22 mouse cellular contexts compared by ENCODE assay signal in genomic region chr16:23444231-23444630, GRCm38 (mm10). TPM values are rescaled to one million over a fixed set of nuclear protein-coding genes. Genes with fewer than 3 reads are reported as not detected.
A peak's percentile ranks its signal among the peaks of the same experiment; 100 is the strongest.
DNase-seq lines count a peak whose midpoint lies in the region; ATAC-seq and TF ChIP-seq lines count a peak whose summit lies in the region.
"Had no signal": no experiment of that assay in that cellular context is flagged by ENCODE, and none has a peak within 500 bp of the region (broad histone marks: within the 10 kb centered on the region; RNA-seq: fewer than 3 reads in every experiment).

No protein-coding gene starts in this region.

- ATAC-seq in liver, embryonic 11.5 days (replicated peaks; ENCODE audit: low FRiP score), result no peak
- ATAC-seq in lung, embryonic 16.5 days (ENCODE audit: low read depth), result 0 out of 2 replicates have a peak, but pooled peaks have one; percentile 38
- ATAC-seq: forebrain, embryonic 14.5 days; hindbrain, postnatal 0 days; midbrain, embryonic 15.5 days had no signal

- peak; percentile 41 for DNase-seq in gastrocnemius, postnatal 25 days
- DNase-seq in gastrocnemius, postnatal 36 days, result no peak
- peak; percentile 95 for DNase-seq in liver, adult 2 months (ENCODE audit: extremely low read depth, low read depth, low spot score)
- DNase-seq in liver, embryonic 11.5 days (ENCODE audit: low spot score), result no peak
- DNase-seq in limb, embryonic 10.5 days (ENCODE audit: low spot score), result no peak
- no peak for DNase-seq in urinary bladder, postnatal 10 days (ENCODE audit: low spot score)
- DNase-seq: B cell, adult 2 months; cerebellum, adult 11-12 months; cerebellum, postnatal 25 days; heart, postnatal 4 days; right cerebral cortex, postnatal 4 days; thymus, postnatal 25 days had no signal

- H3K27me3 ChIP-seq in liver, adult 2 months (ENCODE audit: control insufficient read depth, insufficient read depth, low read length), result no peaks in the 10 kb centered on the region
- no peaks in the 10 kb centered on the region for H3K27me3 ChIP-seq in liver, embryonic 11.5 days (replicated peaks; ENCODE audit: control insufficient read depth, insufficient read depth, low read length)
- H3K27me3 ChIP-seq in lung, embryonic 16.5 days (ENCODE audit: control insufficient read depth, insufficient read depth, low read depth, low read length), result no peaks in the 10 kb centered on the region
- no peaks in the 10 kb centered on the region for H3K27me3 ChIP-seq in limb, embryonic 10.5 days (ENCODE audit: low read depth, poor library complexity, severe bottlenecking)
- H3K27me3 ChIP-seq: limb, embryonic 12.5 days; liver, embryonic 15.5 days; midbrain, embryonic 15.5 days had no signal

- H3K79me2 ChIP-seq in liver, adult 2 months (ENCODE audit: control insufficient read depth, insufficient read depth, low read length), result no peaks in the 10 kb centered on the region

- H3K4me1 ChIP-seq in liver, adult 2 months (ENCODE audit: control insufficient read depth, insufficient read depth, low read length), result peaks cover 7% of the 10 kb centered on the region; the same call in 1 of the 2 replicates
- no peaks in the 10 kb centered on the region for H3K4me1 ChIP-seq in liver, embryonic 11.5 days (replicated peaks; ENCODE audit: control insufficient read depth, insufficient read depth, low read length)
- no peaks in the 10 kb centered on the region for H3K4me1 ChIP-seq in lung, embryonic 16.5 days (replicated peaks; ENCODE audit: control insufficient read depth, insufficient read depth, low read length)
- no peaks in the 10 kb centered on the region for H3K4me1 ChIP-seq in limb, embryonic 10.5 days
- H3K4me1 ChIP-seq: heart, embryonic 10.5 days; limb, embryonic 12.5 days; liver, embryonic 15.5 days; midbrain, embryonic 15.5 days had no signal

- H3K36me3 ChIP-seq in liver, adult 2 months (ENCODE audit: control insufficient read depth, insufficient read depth, low read length), result peaks cover 7% of the 10 kb centered on the region
- H3K36me3 ChIP-seq in liver, embryonic 11.5 days (ENCODE audit: control insufficient read depth, insufficient read depth, low read length), result no peaks in the 10 kb centered on the region
- H3K36me3 ChIP-seq in lung, embryonic 16.5 days (ENCODE audit: control insufficient read depth, insufficient read depth, low read length), result no peaks in the 10 kb centered on the region
- no peaks in the 10 kb centered on the region for H3K36me3 ChIP-seq in limb, embryonic 10.5 days
- H3K36me3 ChIP-seq: heart, embryonic 10.5 days; limb, embryonic 12.5 days; liver, embryonic 15.5 days; midbrain, embryonic 15.5 days had no signal

- H3K9me3 ChIP-seq in liver, embryonic 11.5 days (ENCODE audit: control insufficient read depth, low read length), result no peaks in the 10 kb centered on the region
- no peaks in the 10 kb centered on the region for H3K9me3 ChIP-seq in lung, embryonic 16.5 days (ENCODE audit: control insufficient read depth, low read length)
- H3K9me3 ChIP-seq in limb, embryonic 10.5 days (replicated peaks), result no peaks in the 10 kb centered on the region
- H3K9me3 ChIP-seq: heart, embryonic 10.5 days; limb, embryonic 12.5 days; liver, embryonic 15.5 days; midbrain, embryonic 15.5 days had no signal

- intact Hi-C loops in gastrocnemius, postnatal 36 days (cut with DNase I), result no loop called here

- H3K4me3 ChIP-seq in liver, adult 2 months (ENCODE audit: insufficient read depth, low read depth, low read length), result no peak overlapping the region
- H3K4me3 ChIP-seq in liver, embryonic 11.5 days (ENCODE audit: low read depth, low read length), result no peak overlapping the region
- no peak overlapping the region for H3K4me3 ChIP-seq in lung, embryonic 16.5 days (ENCODE audit: low read length)
- H3K4me3 ChIP-seq in limb, embryonic 10.5 days, result no peak overlapping the region
- H3K4me3 ChIP-seq: heart, embryonic 10.5 days; limb, embryonic 12.5 days; liver, embryonic 15.5 days; midbrain, embryonic 15.5 days had no signal

- no peak overlapping the region for H3K9ac ChIP-seq in liver, adult 2 months (ENCODE audit: low read depth, low read length)
- no peak overlapping the region for H3K9ac ChIP-seq in liver, embryonic 11.5 days (ENCODE audit: low read depth, low read length)
- no peak overlapping the region for H3K9ac ChIP-seq in lung, embryonic 16.5 days (ENCODE audit: low read length)
- H3K9ac ChIP-seq: limb, embryonic 12.5 days; liver, embryonic 15.5 days; midbrain, embryonic 15.5 days had no signal

- peak overlapping the region; percentile 76 for H3K27ac ChIP-seq in liver, adult 2 months (replicated peaks; ENCODE audit: insufficient read depth, low read depth, low read length)
- H3K27ac ChIP-seq in liver, embryonic 11.5 days (ENCODE audit: low read depth, low read length), result no peak overlapping the region
- H3K27ac ChIP-seq in lung, embryonic 16.5 days (ENCODE audit: low read length), result no peak overlapping the region
- no peak overlapping the region for H3K27ac ChIP-seq in limb, embryonic 10.5 days
- H3K27ac ChIP-seq: heart, embryonic 10.5 days; hindbrain, postnatal 0 days; limb, embryonic 12.5 days; liver, embryonic 15.5 days; midbrain, embryonic 15.5 days had no signal

- no peak for TF ChIP-seq POLR2A in liver, adult 2 months (IDR thresholded peaks at IDR 0.05; ENCODE audit: extremely low read depth, insufficient read depth, low read length)

- H3K4me2 ChIP-seq in liver, embryonic 11.5 days, result no peak overlapping the region
- H3K4me2 ChIP-seq in lung, embryonic 16.5 days (ENCODE audit: low read depth, low read length), result no peak overlapping the region
- H3K4me2 ChIP-seq: limb, embryonic 12.5 days; liver, embryonic 15.5 days; midbrain, embryonic 15.5 days had no signal

- TF ChIP-seq CTCF in liver, adult 2 months (IDR thresholded peaks at IDR 0.05; ENCODE audit: low read depth, low read length), result no peak

- WGBS in liver, adult 2 months, result 24% methylated on average over 4 of the region's 4 CpGs
- WGBS in liver, embryonic 11.5 days, result 86% methylated on average over 4 of the region's 4 CpGs
- WGBS in lung, embryonic 16.5 days, result 83% methylated on average over 4 of the region's 4 CpGs
- 95% methylated on average over 4 of the region's 4 CpGs for WGBS in limb, embryonic 10.5 days

RNA-seq across cellular contexts. Expression of gene Rtp1, which starts 15.3 kb away (rescaled TPM):
- not detected for total RNA-seq in gastrocnemius, postnatal 25 days (2021)
- total RNA-seq in gastrocnemius, postnatal 36 days (2021), result not detected
- total RNA-seq in liver, adult 2 months (2014; rRNA removed), result not detected in 2 replicates
- not detected in 2 replicates for polyA plus RNA-seq in liver, adult 2 months (2012; rRNA removed)
- not detected in 2 replicates for polyA plus RNA-seq in liver, embryonic 11.5 days (2014; fragmentation: Nextera tagmentation; extraction: Ambion mirVana)
- polyA plus RNA-seq in lung, embryonic 16.5 days (2015; fragmentation: Nextera tagmentation; extraction: Ambion mirVana), result not detected in 2 replicates
- not detected in 2 replicates for polyA plus RNA-seq in limb, embryonic 10.5 days (2016; fragmentation: Nextera tagmentation; extraction: Ambion mirVana)
- total RNA-seq: heart, postnatal 4 days; megakaryocyte, adult 5-6 weeks; neutrophil, adult 5-6 weeks had no signal
- polyA plus RNA-seq: heart, embryonic 10.5 days; kidney, embryonic 14.5 days; limb, embryonic 12.5 days; liver, embryonic 15.5 days; midbrain, embryonic 15.5 days had no signal

Comparison
In these comparisons a context has a peak if more than half of its experiments do, and no peak if none do; other contexts are left out.
1. DNase-seq: peak in gastrocnemius, postnatal 25 days (single experiment) and liver, adult 2 months (single experiment); none in gastrocnemius, postnatal 36 days (0 of 2), liver, embryonic 11.5 days (single experiment), limb, embryonic 10.5 days (single experiment) and urinary bladder, postnatal 10 days (single experiment).